8 mouse cellular contexts compared by ENCODE assay signal in genomic region chr15:99416348-99416882, GRCm38 (mm10). TPM values are rescaled to one million over a fixed set of nuclear protein-coding genes. Genes with fewer than 3 reads are reported as not detected.
DNase-seq lines count a peak whose midpoint lies in the region; ATAC-seq and TF ChIP-seq lines count a peak whose summit lies in the region.

No protein-coding gene starts in this region.

- ATAC-seq in forebrain, embryonic 15.5 days (replicated peaks): peak; percentile 41; the same call in 1 of the 2 replicates

- no peaks in the 10 kb centered on the region for H3K36me3 ChIP-seq in MEL (ENCODE audit: control insufficient read depth in 1 of 2, insufficient read depth in 2 of 2, low read length in 2 of 2)
- H3K36me3 ChIP-seq in forebrain, embryonic 15.5 days: no peaks in the 10 kb centered on the region

- H3K4me3 ChIP-seq in MEL (ENCODE audit: control insufficient read depth in 1 of 2, insufficient read depth in 1 of 2, low read depth in 2 of 2, low read length in 2 of 2): peak overlapping the region; percentile 10 to 42
- H3K4me3 ChIP-seq in forebrain, embryonic 15.5 days: no peak overlapping the region

- peak; percentile 99 for TF ChIP-seq RAD21 in MEL (IDR thresholded peaks at IDR 0.05; ENCODE audit: low read depth, low read length)

- peak; percentile 95 for DNase-seq in MEL (ENCODE audit: low read depth, low spot score)
- DNase-seq in c-Kit-positive CD71-positive TER-119-positive erythroid progenitor cells, embryonic 14.5 days (ENCODE audit: low spot score): peak; percentile 89
- peak; percentile 83 to 85 for DNase-seq in heart, postnatal 36 days
- peak; percentile 38 for DNase-seq in layer of hippocampus, adult 9-11 months
- DNase-seq in lung, postnatal 14 days: peak; percentile 93
- peak; percentile 72 for DNase-seq in retina, adult 2 months (ENCODE audit: low read depth, low spot score)
- DNase-seq in thymus, postnatal 25 days: peak; percentile 84

- H3K27me3 ChIP-seq in MEL (ENCODE audit: control insufficient read depth in 1 of 2, insufficient read depth in 2 of 2, low read length in 2 of 2): no peaks in the 10 kb centered on the region
- H3K27me3 ChIP-seq in forebrain, embryonic 15.5 days: no peaks in the 10 kb centered on the region

- intact Hi-C loops in heart, postnatal 36 days (cut with DNase I): loop anchor here (1.0 kb wide), 1 partner anchor 55 kb away; no protein-coding TSS in a partner anchor

- H3K9ac ChIP-seq in MEL (ENCODE audit: control insufficient read depth, low read depth, low read length, poor library complexity, severe bottlenecking): peak overlapping the region; percentile 12; the same call in 1 of the 2 replicates
- no peak overlapping the region for H3K9ac ChIP-seq in forebrain, embryonic 15.5 days (replicated peaks)

- no peak overlapping the region for H3K27ac ChIP-seq in MEL (ENCODE audit: control insufficient read depth, low read depth, low read length)
- H3K27ac ChIP-seq in forebrain, embryonic 15.5 days (replicated peaks): no peak overlapping the region

- no peaks in the 10 kb centered on the region for H3K79me2 ChIP-seq in MEL (ENCODE audit: control insufficient read depth, insufficient read depth, low read length, poor library complexity)

- H3K9me3 ChIP-seq in MEL (replicated peaks; ENCODE audit: insufficient read depth, low read length): no peaks in the 10 kb centered on the region
- H3K9me3 ChIP-seq in forebrain, embryonic 15.5 days: no peaks in the 10 kb centered on the region

- no peak overlapping the region for H3K4me2 ChIP-seq in forebrain, embryonic 15.5 days (replicated peaks)

- H3K4me1 ChIP-seq in MEL (ENCODE audit: control insufficient read depth in 1 of 2, insufficient read depth in 2 of 2, low read length in 2 of 2): peaks cover 0 to 5% of the 10 kb centered on the region in 2 experiments; a peak in 2 of 4 replicates
- H3K4me1 ChIP-seq in forebrain, embryonic 15.5 days: peaks cover 15% of the 10 kb centered on the region

- TF ChIP-seq CTCF in MEL (IDR thresholded peaks at IDR 0.05 in 2 of 3, conservative IDR thresholded peaks at IDR 0.05 in 1 of 3; ENCODE audit: control insufficient read depth in 1 of 3, insufficient read depth in 1 of 3, low read depth in 2 of 3, low read length in 3 of 3, poor library complexity in 1 of 3, severe bottlenecking in 1 of 3): peak in 2 of 3 experiments; percentile 100; a peak in 5 of 6 replicates

- TF ChIP-seq POLR2A in MEL (IDR thresholded peaks at IDR 0.05; ENCODE audit: control insufficient read depth in 1 of 2, insufficient read depth in 1 of 2, low read depth in 1 of 2, low read length in 2 of 2, poor library complexity in 1 of 2): no peak

- TF ChIP-seq EP300 in MEL (IDR thresholded peaks at IDR 0.05; ENCODE audit: low read depth in 1 of 2, low read length in 2 of 2): peak in 1 of 2 experiments; percentile 56; a peak in 2 of 4 replicates

- 21% methylated on average over 13 of the region's 13 CpGs for WGBS in forebrain, embryonic 15.5 days

TF ChIP-seq in MEL, 35 proteins besides CTCF, POLR2A, EP300 and RAD21:
- no peak for TF ChIP-seq GATA1 (IDR thresholded peaks at IDR 0.05; ENCODE audit: low read depth, low read length)
- peak; percentile 18; the same call in 1 of the 2 replicates for TF ChIP-seq RCOR1 (IDR thresholded peaks at IDR 0.05; ENCODE audit: low read depth, low read length)
- TF ChIP-seq MEF2A (IDR thresholded peaks at IDR 0.05; ENCODE audit: extremely low read depth, insufficient replicate concordance, low read depth, low read length, poor library complexity, severe bottlenecking): no peak
- no peak for TF ChIP-seq MYB (IDR thresholded peaks at IDR 0.05; ENCODE audit: low read depth, low read length)
- peak; percentile 75; the same call in 1 of the 2 replicates for TF ChIP-seq MXI1 (IDR thresholded peaks at IDR 0.05; ENCODE audit: low read depth, low read length)
- no peak for TF ChIP-seq E2F4 (IDR thresholded peaks at IDR 0.05; ENCODE audit: borderline replicate concordance, low read depth, low read length)
- peak; percentile 97 for TF ChIP-seq ZC3H11A (IDR thresholded peaks at IDR 0.05; ENCODE audit: low read depth, low read length)
- TF ChIP-seq USF2 (IDR thresholded peaks at IDR 0.05; ENCODE audit: borderline replicate concordance in 1 of 2, insufficient read depth in 1 of 2, low read depth in 1 of 2, low read length in 2 of 2): no peak
- TF ChIP-seq UBTF (IDR thresholded peaks at IDR 0.05; ENCODE audit: borderline replicate concordance, insufficient read depth, low read depth, low read length): no peak
- peak; percentile 83 for TF ChIP-seq MYC (IDR thresholded peaks at IDR 0.05; ENCODE audit: low read depth, low read length)
- no peak for TF ChIP-seq POLR2AphosphoS5 (IDR thresholded peaks at IDR 0.05; ENCODE audit: borderline replicate concordance, low read depth, low read length)
- TF ChIP-seq JUND (IDR thresholded peaks at IDR 0.05; ENCODE audit: low read depth, low read length): peak; percentile 94
- TF ChIP-seq ZNF384 (IDR thresholded peaks at IDR 0.05; ENCODE audit: low read depth, low read length): peak; percentile 100
- no peak for TF ChIP-seq NRF1 (IDR thresholded peaks at IDR 0.05; ENCODE audit: insufficient read depth, low read depth, low read length, poor library complexity, severe bottlenecking)
- TF ChIP-seq TAL1 (IDR thresholded peaks at IDR 0.05; ENCODE audit: low read length): no peak
- peak; percentile 80; the same call in 1 of the 2 replicates for TF ChIP-seq ZKSCAN1 (IDR thresholded peaks at IDR 0.05; ENCODE audit: low read depth, low read length)
- no peak for TF ChIP-seq NELFE (IDR thresholded peaks at IDR 0.05; ENCODE audit: low read depth, low read length)
- peak; percentile 58; the same call in 1 of the 2 replicates for TF ChIP-seq MAX (IDR thresholded peaks at IDR 0.05; ENCODE audit: low read length)
- TF ChIP-seq BHLHE40 (IDR thresholded peaks at IDR 0.05; ENCODE audit: borderline replicate concordance, low read depth, low read length): 0 out of 2 replicates have a peak, but pooled peaks have one; percentile 59
- TF ChIP-seq ELF1 (IDR thresholded peaks at IDR 0.05; ENCODE audit: low read depth, low read length): peak; percentile 47
- TF ChIP-seq MAZ (IDR thresholded peaks at IDR 0.05; ENCODE audit: low read depth, low read length): peak; percentile 76
- no peak for TF ChIP-seq KAT2A (conservative IDR thresholded peaks at IDR 0.05; ENCODE audit: low read depth, low read length)
- TF ChIP-seq MAFK (IDR thresholded peaks at IDR 0.05; ENCODE audit: borderline replicate concordance, low read depth, low read length): no peak
- TF ChIP-seq SIN3A (IDR thresholded peaks at IDR 0.05; ENCODE audit: low read length): peak; percentile 93
- no peak for TF ChIP-seq CHD2 (IDR thresholded peaks at IDR 0.05; ENCODE audit: low read length)
- 0 out of 2 replicates have a peak, but pooled peaks have one; percentile 23 for TF ChIP-seq CHD1 (IDR thresholded peaks at IDR 0.05; ENCODE audit: low read depth, low read length)
- TF ChIP-seq SMC3 (IDR thresholded peaks at IDR 0.05; ENCODE audit: low read depth, low read length): peak; percentile 100
- TF ChIP-seq USF1 (IDR thresholded peaks at IDR 0.05; ENCODE audit: low read depth, low read length): peak; percentile 53; the same call in 1 of the 2 replicates
- no peak for TF ChIP-seq ZMIZ1 (IDR thresholded peaks at IDR 0.05; ENCODE audit: low read depth, low read length)
- TF ChIP-seq POLR2AphosphoS2 (IDR thresholded peaks at IDR 0.05; ENCODE audit: low read length): no peak
- TF ChIP-seq HCFC1 (IDR thresholded peaks at IDR 0.05; ENCODE audit: low read depth, low read length): peak; percentile 65
- TF ChIP-seq ETS1 (IDR thresholded peaks at IDR 0.05; ENCODE audit: low read depth, low read length): no peak; the same call in 1 of the 2 replicates
- TF ChIP-seq GABPA (IDR thresholded peaks at IDR 0.05; ENCODE audit: low read depth, low read length): no peak
- TF ChIP-seq TCF12 (IDR thresholded peaks at IDR 0.05; ENCODE audit: low read depth, low read length): peak; percentile 26; the same call in 1 of the 2 replicates
- TF ChIP-seq TBP (IDR thresholded peaks at IDR 0.05; ENCODE audit: low read depth, low read length): peak; percentile 67; the same call in 1 of the 2 replicates

RNA-seq across cellular contexts. Expression of gene Tmbim6, which starts 23.7 kb away (rescaled TPM):
- total RNA-seq in MEL (2012; rRNA removed): 216 and 243 TPM in 2 replicates
- 100 to 1,000 TPM in 1 of 2 experiments, not detected in 1; 339 TPM for polyA plus RNA-seq in MEL (2012; ENCODE audit: insufficient read depth in 1 of 2, insufficient read length in 2 of 2, low read depth in 1 of 2, low replicate concordance in 2 of 2, missing spikeins in 1 of 2)
- 250 and 263 TPM in 2 replicates for polyA plus RNA-seq in forebrain, embryonic 15.5 days (2015; fragmentation: Nextera tagmentation; extraction: Ambion mirVana)
- 100 to 1,000 TPM; 233 to 243 TPM for total RNA-seq in heart, postnatal 36 days (2021)

RNA-seq across cellular contexts. Expression of gene Nckap5l, which starts 41.1 kb away (rescaled TPM):
- 2.5 and 3.3 TPM in 2 replicates for total RNA-seq in MEL (2012; rRNA removed)
- 10 to 100 TPM in 1 of 2 experiments, not detected in 1; 14.1 TPM for polyA plus RNA-seq in MEL (2012; ENCODE audit: insufficient read depth in 1 of 2, insufficient read length in 2 of 2, low read depth in 1 of 2, low replicate concordance in 2 of 2, missing spikeins in 1 of 2)
- polyA plus RNA-seq in forebrain, embryonic 15.5 days (2015; fragmentation: Nextera tagmentation; extraction: Ambion mirVana): 11.0 and 12.4 TPM in 2 replicates
- total RNA-seq in heart, postnatal 36 days (2021): 1 to 10 TPM; 6.9 to 8.8 TPM

RNA-seq across cellular contexts. Expression of gene Fmnl3, which starts 46.1 kb away (rescaled TPM):
- 0.04 and 0.10 TPM in 2 replicates for total RNA-seq in MEL (2012; rRNA removed)
- under 1 TPM in 1 of 2 experiments, not detected in 1; 0.06 TPM for polyA plus RNA-seq in MEL (2012; ENCODE audit: insufficient read depth in 1 of 2, insufficient read length in 2 of 2, low read depth in 1 of 2, low replicate concordance in 2 of 2, missing spikeins in 1 of 2)
- 9.9 and 10.2 TPM in 2 replicates for polyA plus RNA-seq in forebrain, embryonic 15.5 days (2015; fragmentation: Nextera tagmentation; extraction: Ambion mirVana)
- total RNA-seq in heart, postnatal 36 days (2021): 10 to 100 TPM; 19.0 to 22.3 TPM

RNA-seq across cellular contexts. Expression of gene Bcdin3d, which starts 58.1 kb away (rescaled TPM):
- 7.8 and 8.8 TPM in 2 replicates for total RNA-seq in MEL (2012; rRNA removed)
- 10 to 100 TPM; 13.7 to 31.3 TPM for polyA plus RNA-seq in MEL (2012; ENCODE audit: insufficient read depth in 1 of 2, insufficient read length in 2 of 2, low read depth in 1 of 2, low replicate concordance in 2 of 2, missing spikeins in 1 of 2)
- polyA plus RNA-seq in forebrain, embryonic 15.5 days (2015; fragmentation: Nextera tagmentation; extraction: Ambion mirVana): 24.7 and 25.5 TPM in 2 replicates
- total RNA-seq in heart, postnatal 36 days (2021): 1 to 10 TPM; 3.2 to 3.4 TPM

Comparison
In these comparisons a context has a peak if more than half of its experiments do, and no peak if none do; other contexts are left out.
1. DNase-seq: peak in every context shown above with its lines; median percentile 95 in MEL; 93 in lung, postnatal 14 days; 89 in c-Kit-positive CD71-positive TER-119-positive erythroid progenitor cells, embryonic 14.5 days; 84 in heart, postnatal 36 days; 84 in thymus, postnatal 25 days; 72 in retina, adult 2 months; 38 in layer of hippocampus, adult 9-11 months.
2. RNA of gene Fmnl3, which starts 46.1 kb away (total RNA-seq): 19.0 to 22.3 TPM in heart, postnatal 36 days; 0.04 to 0.10 TPM in MEL; every median in the first group is over 10 times any median in the second.